Mouse (Mus musculus) colon, adult 2 months (tissue): Measurements from ENCODE around the gene Smc1a. TPM values are rescaled to one million over a fixed set of nuclear protein-coding genes. Genes with fewer than 3 reads are reported as not detected.

Experiments
- polyA plus RNA-seq: library from polyadenylated mRNA; depleted of rRNA; stranded (reverse); fragments of >200 nt; gene quantifications from 2 replicates; pipeline ENCODE4 v1.2.3, GENCODE M21; 2012; rRNA removed

Smc1a gene
- polyA plus RNA-seq: 10.3 and 12.0 TPM in 2 replicates

GRCm38 (mm10) chrX:152016151-152017145, at the start of gene Smc1a, which contains the start of gene Ribc1:
TSS of gene Smc1a (plus strand) at chrX:152016428.
TSS of gene Ribc1 (minus strand) at chrX:152016295.

GRCm38 (mm10) chrX:152001737-152002710, 14.2 kb upstream of the Smc1a start, which contains the start of gene Hsd17b10:
TSS of gene Hsd17b10 (plus strand) at chrX:152001845.

Other genes starting within 250 kb of the Smc1a start
- gene Huwe1, start 215.6 kb upstream of the Smc1a start, polyA plus RNA-seq: 38.7 and 51.9 TPM in 2 replicates
- 46.0 and 50.6 TPM in 2 replicates for gene Hsd17b10, start 14.6 kb upstream of the Smc1a start, polyA plus RNA-seq
- gene Ribc1, start 133 bp upstream of the Smc1a start, polyA plus RNA-seq: 0.59 and 0.67 TPM in 2 replicates
- gene Iqsec2, start 127.8 kb downstream of the Smc1a start, polyA plus RNA-seq: 14.6 and 18.3 TPM in 2 replicates
- gene Kdm5c, start 216.6 kb downstream of the Smc1a start, polyA plus RNA-seq: 77.2 and 111 TPM in 2 replicates